Mouse (Mus musculus) embryo, embryonic 11 days (tissue): Measurements from ENCODE around the gene Atp1b2.
A peak's percentile ranks its signal among the peaks of the same experiment; 100 is the strongest.

Source experiments
- DNase-seq: peaks from one replicate; pipeline ENCODE4 v3.0.0-alpha.2; 2015

Gene Atp1b2

GRCm38 (mm10) chr11:69579128-69580017 lies 26.4 kb downstream of the Atp1b2 start:
- peak; percentile 99 for DNase-seq

DNA sequence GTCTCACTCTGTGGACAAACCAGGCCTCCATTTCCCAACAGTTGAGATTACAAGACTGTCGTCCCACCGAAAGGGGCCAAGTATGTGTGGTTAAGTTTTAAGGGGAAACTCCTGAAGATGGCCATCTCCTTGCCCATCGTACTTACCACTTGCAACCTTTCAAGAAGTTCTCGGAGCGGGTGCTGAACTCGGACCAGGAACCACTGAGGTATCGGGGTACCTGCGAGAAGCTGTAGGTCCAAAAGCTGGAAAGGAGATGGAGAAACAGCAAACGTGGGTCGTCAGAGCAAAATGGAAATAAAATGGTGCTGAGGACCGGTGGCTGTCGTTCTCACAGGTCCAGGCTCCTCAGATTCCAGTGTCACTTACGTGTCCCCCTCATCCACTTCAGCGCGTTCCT lies 27.4 kb downstream of the Atp1b2 start:
- DNase-seq: no peak

- no peak for DNase-seq
Measured at GRCm38 (mm10) chr11:69576307-69576706, 29.4 kb downstream of the Atp1b2 start.

DNA sequence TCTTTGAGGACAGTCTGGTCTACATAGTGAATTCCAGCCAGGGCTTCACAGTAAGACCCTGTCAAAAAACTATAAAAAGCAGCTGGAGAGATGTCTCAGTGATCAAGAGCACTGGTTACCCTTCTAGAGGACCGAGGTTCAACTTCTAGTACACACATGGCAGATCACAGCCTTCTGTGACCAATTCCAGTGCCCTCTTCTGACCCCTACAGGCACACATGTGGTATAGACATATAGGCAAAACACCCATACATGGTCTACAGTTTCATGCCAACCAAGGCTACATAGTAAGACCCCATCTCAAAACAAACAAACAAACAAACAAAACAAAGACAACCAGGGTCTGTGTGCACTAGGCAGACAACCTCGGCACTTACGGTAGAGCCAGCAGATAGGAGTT lies 30.5 kb downstream of the Atp1b2 start:
- peak; percentile 67 for DNase-seq

GRCm38 (mm10) chr11:69565131-69565530 lies 40.6 kb downstream of the Atp1b2 start:
- DNase-seq: no peak

GRCm38 (mm10) chr11:69564391-69564790 lies 41.4 kb downstream of the Atp1b2 start:
- DNase-seq: no peak

GRCm38 (mm10) chr11:69563373-69563772 lies 42.4 kb downstream of the Atp1b2 start:
- DNase-seq: peak; percentile 51

DNA sequence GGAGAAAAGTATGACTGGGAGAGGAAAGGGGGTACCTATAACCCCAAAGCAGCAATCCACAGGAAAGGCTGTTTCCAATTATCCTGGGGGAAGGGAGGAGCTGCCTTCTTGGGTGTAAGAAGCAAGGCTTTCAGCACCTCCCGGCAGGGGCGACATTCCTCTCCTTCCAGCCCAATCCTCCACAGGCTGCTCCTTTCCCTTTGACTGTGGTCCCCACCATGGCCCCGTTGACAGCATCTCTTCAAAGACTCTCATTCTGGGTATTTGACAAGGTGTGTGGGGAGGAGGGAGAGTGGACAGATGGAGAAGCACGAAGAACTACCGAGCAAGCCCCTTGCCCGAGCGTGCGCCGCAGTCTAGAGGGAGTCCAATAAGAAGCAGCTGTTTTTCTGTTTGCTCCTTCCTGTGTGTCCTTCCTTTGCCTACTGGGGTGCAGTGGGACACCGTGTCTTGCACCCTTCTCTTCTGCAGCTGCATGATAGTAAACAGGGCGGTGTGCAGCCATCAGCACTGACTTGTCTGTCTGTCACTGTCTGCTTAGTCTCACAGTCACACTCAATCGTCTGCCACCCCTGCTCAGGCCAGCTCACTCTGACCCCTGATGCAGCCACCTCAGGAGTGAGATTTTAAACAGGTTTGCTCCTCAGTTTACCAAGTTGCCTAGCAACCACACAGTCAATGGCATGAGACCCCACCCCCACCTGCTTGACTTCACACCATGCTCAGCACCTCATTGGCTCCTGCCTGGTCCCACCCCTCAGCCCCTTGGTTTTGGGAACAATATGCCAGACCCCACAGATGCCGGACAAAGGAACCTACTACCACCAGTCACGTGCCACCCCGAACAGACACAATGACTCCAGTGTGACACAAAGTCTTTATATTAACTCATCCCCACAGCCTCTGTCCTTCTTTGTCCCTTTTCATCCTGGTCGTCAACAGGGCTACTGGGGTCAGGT lies 44.6 kb downstream of the Atp1b2 start:
- peak; percentile 84 for DNase-seq

- peak; percentile 92 for DNase-seq
Measured at GRCm38 (mm10) chr11:69559851-69560765, 45.6 kb downstream of the Atp1b2 start, which contains the start of gene Efnb3. TSS of gene Efnb3 (minus strand) at chr11:69560205.

- DNase-seq: no peak
Measured at GRCm38 (mm10) chr11:69559183-69559582, 46.6 kb downstream of the Atp1b2 start.

DNA sequence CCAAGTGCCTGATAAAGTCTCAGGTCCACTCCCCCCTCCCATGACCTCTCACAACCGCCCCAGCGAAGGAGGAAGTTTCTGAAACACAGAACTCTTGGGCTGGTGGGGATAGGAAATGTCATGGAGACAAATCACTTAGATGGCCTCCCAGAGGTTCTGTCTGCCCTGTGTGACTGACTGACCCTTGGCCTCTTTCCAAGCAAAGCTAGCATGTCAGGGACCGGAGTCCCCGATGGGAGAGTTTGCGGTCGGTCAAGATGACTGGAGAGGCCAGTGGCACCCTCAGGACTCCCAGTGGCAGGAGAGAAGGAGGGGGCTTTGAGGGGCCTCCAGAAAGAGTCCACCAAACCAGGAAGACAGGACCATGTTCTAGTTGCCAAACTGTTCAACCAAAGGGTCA lies 47.0 kb downstream of the Atp1b2 start:
- no peak for DNase-seq

- DNase-seq: peak; percentile 74
Measured at GRCm38 (mm10) chr11:69557381-69557958, 48.3 kb downstream of the Atp1b2 start.

GRCm38 (mm10) chr11:69554539-69555140 lies 51.1 kb downstream of the Atp1b2 start:
- DNase-seq: no peak

GRCm38 (mm10) chr11:69553341-69553721 lies 52.4 kb downstream of the Atp1b2 start:
- peak; percentile 56 for DNase-seq

DNA sequence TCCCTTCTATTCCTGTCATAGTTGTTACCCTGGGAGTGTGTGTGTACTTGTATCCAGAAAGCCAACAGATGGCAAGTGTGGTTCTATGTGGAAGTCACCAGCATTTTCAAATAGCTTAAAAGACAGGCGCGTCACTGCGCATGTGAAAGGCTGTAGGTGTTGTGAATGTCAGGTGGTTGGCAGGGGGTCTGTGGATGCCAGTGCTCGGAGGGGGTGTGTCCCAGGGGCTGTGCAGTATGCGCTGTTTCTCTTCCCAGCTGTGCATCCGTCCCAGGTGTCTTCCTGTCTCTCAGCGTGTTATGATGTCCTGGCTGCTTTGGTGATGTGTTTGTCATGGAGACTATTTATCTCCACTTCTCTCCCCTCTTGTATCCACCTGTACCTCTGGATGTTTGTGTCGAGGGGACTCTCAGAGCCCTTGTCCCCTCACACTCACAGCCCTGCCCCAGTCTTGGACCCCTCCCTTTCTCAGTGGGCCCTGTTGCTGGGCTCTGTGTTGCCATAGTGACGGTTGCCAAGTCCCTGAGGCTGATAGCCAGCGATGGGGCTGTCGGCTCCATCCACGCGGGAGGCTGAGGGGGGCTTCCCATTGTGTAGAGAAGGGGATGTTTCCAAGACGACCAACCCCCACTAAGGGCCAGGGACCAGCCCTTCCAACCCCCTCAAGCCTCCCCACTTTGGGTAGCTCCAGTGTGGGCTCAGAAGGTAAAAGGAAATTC lies 53.0 kb downstream of the Atp1b2 start:
- DNase-seq: peak; percentile 88

DNA sequence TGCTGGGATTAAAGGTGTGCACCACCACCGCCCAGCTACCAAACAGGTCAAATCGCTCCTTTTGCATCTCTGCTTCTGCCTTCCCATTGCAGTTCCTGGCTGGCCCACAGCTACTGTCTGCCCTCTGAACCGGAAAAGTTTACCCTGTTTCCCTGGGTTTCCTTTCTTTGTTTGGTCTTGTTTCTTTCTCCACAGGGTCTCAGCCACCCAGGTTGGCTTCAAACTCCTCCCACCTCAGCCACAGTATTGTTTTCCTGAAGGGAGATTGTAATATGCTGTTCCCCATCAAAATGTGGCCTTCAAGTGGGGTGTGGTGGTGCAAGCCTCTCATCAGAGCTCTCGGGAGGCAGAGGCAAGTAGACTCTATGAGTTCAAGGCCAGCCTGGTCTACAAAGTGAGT lies 54.4 kb downstream of the Atp1b2 start:
- no peak for DNase-seq
